Mouse (Mus musculus) limb, embryonic 15.5 days (tissue): ENCODE measurements around the gene 1810046K07Rik. TPM values are rescaled to one million over a fixed set of nuclear protein-coding genes. Genes with fewer than 3 reads are reported as not detected.
A peak's percentile ranks its signal among the peaks of the same experiment; 100 is the strongest.

Source experiments
- ATAC-seq: fragments of 200-750 bp; cut with Nextera tagmentation; 2 replicates; pipeline ENCODE4 v1.8.0; 2017; ENCODE audit warnings: low read depth, moderate TSS enrichment; ENCODE audit not compliant: insufficient number of reproducible peaks, low FRiP score, low TSS enrichment
- H3K27ac ChIP-seq: fragments of 300-500 bp; sonication (generic); 2 replicates; pipeline ENCODE4 v1.5.1; 2015; ENCODE audit warnings: moderate library complexity, mild to moderate bottlenecking, inconsistent platforms
- H3K27me3 ChIP-seq: fragments of 300-500 bp; sonication (generic); 2 replicates; pipeline ENCODE4 v1.6.1; 2015; ENCODE audit warnings: inconsistent platforms
- H3K36me3 ChIP-seq: fragments of 300-500 bp; sonication (generic); 2 replicates; pipeline ENCODE4 v1.6.1; 2015; ENCODE audit warnings: inconsistent platforms
- H3K4me1 ChIP-seq: fragments of 300-500 bp; sonication (generic); 2 replicates; pipeline ENCODE4 v1.6.1; 2015; ENCODE audit warnings: inconsistent platforms
- H3K4me2 ChIP-seq: fragments of 300-500 bp; sonication (generic); 2 replicates; pipeline ENCODE4 v1.6.1; 2015; ENCODE audit warnings: mild to moderate bottlenecking, inconsistent platforms
- H3K4me3 ChIP-seq: fragments of 300-500 bp; sonication (generic); 2 replicates; pipeline ENCODE4 v1.5.1; 2015; ENCODE audit warnings: mild to moderate bottlenecking, inconsistent platforms
- H3K9ac ChIP-seq: fragments of 300-500 bp; sonication (generic); 2 replicates; pipeline ENCODE4 v1.6.1; 2015; ENCODE audit warnings: inconsistent platforms
- H3K9me3 ChIP-seq: fragments of 300-500 bp; sonication (generic); 2 replicates; pipeline ENCODE4 v1.6.1; 2016; ENCODE audit warnings: inconsistent platforms
- WGBS: fragments of 180-500 bp; shearing (Covaris S2); methylation state at CpG from one replicate; pipeline ENCODE4 v1.1.7; 2015; 5-methylcytosine and 5-hydroxymethylcytosine counted together
- polyA plus RNA-seq: library from polyadenylated mRNA; unstranded; fragments of >200 nt; fragmentation: Nextera tagmentation; extraction: Ambion mirVana; gene quantifications from 2 replicates; pipeline ENCODE4 v1.2.1, GENCODE M21; 2015

1810046K07Rik gene
- polyA plus RNA-seq = 0.14 TPM in 1 of 2 replicates, not detected in the other

DNA sequence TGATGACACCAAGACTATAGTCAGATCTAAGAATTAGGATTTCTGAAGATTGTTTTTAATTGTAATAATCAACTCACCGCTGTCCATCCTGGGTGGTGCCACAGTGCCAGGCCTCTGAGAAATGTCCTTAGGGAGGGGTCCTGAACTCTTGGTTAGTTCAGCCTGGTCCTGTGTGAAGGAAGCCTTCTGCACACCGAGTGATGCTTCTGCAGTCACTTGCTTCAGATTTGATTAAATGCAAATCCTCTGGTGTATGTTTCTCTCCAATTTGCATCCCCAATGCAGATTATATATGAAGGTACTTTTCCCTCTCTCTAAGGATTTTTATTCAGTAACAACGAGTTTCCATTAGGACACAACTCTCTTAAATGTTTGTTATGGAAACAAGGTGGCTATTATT lies at the start of gene 1810046K07Rik:
Gene 1810046K07Rik (minus strand): TSS at position 187 of the 400 bp plus-strand sequence.
- no peaks in the 10 kb centered on the region for H3K9me3 ChIP-seq
- H3K36me3 ChIP-seq = no peaks in the 10 kb centered on the region
- H3K9ac ChIP-seq = no peak within 1 kb of the TSS
- H3K27me3 ChIP-seq = no peaks in the 10 kb centered on the region
- 69% methylated on average over 3 of the region's 3 CpGs for WGBS
- H3K4me2 ChIP-seq = no peak within 1 kb of the TSS
- no peak for ATAC-seq
- H3K4me1 ChIP-seq = no peaks in the 10 kb centered on the region
- H3K27ac ChIP-seq = no peak within 1 kb of the TSS
- H3K4me3 ChIP-seq = no peak within 1 kb of the TSS

GRCm38 (mm10) chr9:51369560-51369959 lies 40.8 kb upstream of the 1810046K07Rik start:
- H3K27ac ChIP-seq = no peak overlapping the region
- no peaks in the 10 kb centered on the region for H3K4me1 ChIP-seq
- no peak overlapping the region for H3K4me2 ChIP-seq
- H3K27me3 ChIP-seq = no peaks in the 10 kb centered on the region
- no peak overlapping the region for H3K4me3 ChIP-seq
- H3K36me3 ChIP-seq = no peaks in the 10 kb centered on the region
- H3K9ac ChIP-seq = no peak overlapping the region
- WGBS = 50% methylated on average over 3 of the region's 3 CpGs
- no peak for ATAC-seq
- H3K9me3 ChIP-seq = no peaks in the 10 kb centered on the region

GRCm38 (mm10) chr9:51367124-51367523 lies 38.4 kb upstream of the 1810046K07Rik start:
- 84% methylated on average over 3 of the region's 3 CpGs for WGBS

DNA sequence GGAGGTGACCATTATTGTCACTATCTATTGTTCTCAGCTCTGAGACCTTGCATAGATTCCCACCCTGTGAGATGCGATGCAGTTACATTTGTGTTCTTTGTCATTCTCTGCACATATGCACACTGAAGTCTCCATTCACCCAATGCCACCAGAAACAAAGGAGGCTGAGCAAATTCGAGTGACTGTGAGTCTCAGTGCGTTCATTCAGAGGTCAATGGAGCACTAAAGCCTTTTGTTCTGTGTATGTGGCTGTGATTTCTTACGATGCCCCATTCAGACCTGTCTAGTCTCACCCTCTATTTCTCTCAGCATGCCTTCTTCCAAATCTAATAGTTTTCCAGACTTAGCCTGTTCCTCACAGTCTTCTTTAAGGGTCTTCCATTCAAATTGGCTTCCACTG lies 35.3 kb upstream of the 1810046K07Rik start:
- Histone ChIP-seq H3K4me3 (no peak overlapping the region), H3K4me2 (no peak overlapping the region), H3K9me3 (no peaks in the 10 kb centered on the region), H3K36me3 (no peaks in the 10 kb centered on the region), H3K27ac (no peak overlapping the region), H3K27me3 (no peaks in the 10 kb centered on the region), H3K9ac (no peak overlapping the region), H3K4me1 (no peaks in the 10 kb centered on the region)
- ATAC-seq = no peak
- 83% methylated on average over 4 of the region's 4 CpGs for WGBS

More at GRCm38 (mm10) chr9:51367124-51367523, 38.4 kb upstream of the 1810046K07Rik start:
- ATAC-seq = no peak
- no peaks in the 10 kb centered on the region for H3K4me1 ChIP-seq
- no peak overlapping the region for H3K4me2 ChIP-seq
- no peaks in the 10 kb centered on the region for H3K9me3 ChIP-seq
- no peaks in the 10 kb centered on the region for H3K36me3 ChIP-seq
- H3K9ac ChIP-seq = no peak overlapping the region
- no peak overlapping the region for H3K4me3 ChIP-seq
- H3K27me3 ChIP-seq = no peaks in the 10 kb centered on the region
- H3K27ac ChIP-seq = no peak overlapping the region

DNA sequence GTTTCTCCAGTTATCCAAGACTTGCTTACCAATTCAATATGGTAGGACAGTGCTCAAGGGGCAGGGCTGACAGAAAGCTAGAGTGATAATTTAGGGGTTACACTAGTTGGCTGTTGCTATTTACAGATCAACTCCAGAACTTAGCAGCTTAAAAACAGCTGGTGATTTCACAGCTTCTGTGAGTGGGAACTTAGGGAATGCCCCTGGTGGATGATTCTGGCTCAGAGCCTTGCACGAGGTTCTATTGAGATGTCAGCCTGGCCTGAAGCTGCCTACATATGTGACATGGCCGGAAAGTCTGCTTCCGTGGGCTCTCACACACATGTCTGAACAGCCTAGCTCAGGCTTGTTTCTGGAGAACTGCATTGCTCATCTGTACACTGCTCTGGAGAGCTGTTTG lies 24.8 kb upstream of the 1810046K07Rik start:
- Histone ChIP-seq H3K36me3 (no peaks in the 10 kb centered on the region), H3K27ac (no peak overlapping the region), H3K27me3 (no peaks in the 10 kb centered on the region), H3K9me3 (no peaks in the 10 kb centered on the region), H3K4me1 (no peaks in the 10 kb centered on the region; the same call in 1 of the 2 replicates), H3K9ac (no peak overlapping the region), H3K4me2 (no peak overlapping the region), H3K4me3 (no peak overlapping the region)
- 61% methylated on average over 3 of the region's 3 CpGs for WGBS
- no peak for ATAC-seq

DNA sequence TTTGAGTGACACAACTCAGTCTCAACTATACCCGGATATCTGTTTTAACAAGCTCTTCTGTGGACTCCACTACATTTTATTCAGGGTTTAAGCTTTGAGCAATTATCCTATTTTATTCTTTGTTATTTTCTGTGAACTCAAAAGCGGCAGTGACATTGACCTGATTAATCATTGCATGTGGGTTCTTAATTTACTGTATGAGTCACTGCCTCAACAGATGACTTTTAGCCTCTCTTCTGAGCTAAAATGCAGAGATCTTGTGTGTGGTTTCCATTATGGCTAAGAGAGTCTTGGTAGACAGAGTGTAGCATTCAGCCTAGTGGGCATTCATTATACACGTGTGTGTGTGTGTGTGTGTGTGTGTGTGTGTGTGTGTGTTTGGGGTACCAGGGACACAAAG lies 24.2 kb upstream of the 1810046K07Rik start:
- 76% methylated on average over 3 of the region's 3 CpGs for WGBS
- Histone ChIP-seq H3K9ac (no peak overlapping the region), H3K27me3 (no peaks in the 10 kb centered on the region), H3K4me2 (no peak overlapping the region), H3K4me1 (no peaks in the 10 kb centered on the region; the same call in 1 of the 2 replicates), H3K4me3 (no peak overlapping the region), H3K36me3 (no peaks in the 10 kb centered on the region), H3K9me3 (no peaks in the 10 kb centered on the region), H3K27ac (no peak overlapping the region)
- ATAC-seq = no peak

DNA sequence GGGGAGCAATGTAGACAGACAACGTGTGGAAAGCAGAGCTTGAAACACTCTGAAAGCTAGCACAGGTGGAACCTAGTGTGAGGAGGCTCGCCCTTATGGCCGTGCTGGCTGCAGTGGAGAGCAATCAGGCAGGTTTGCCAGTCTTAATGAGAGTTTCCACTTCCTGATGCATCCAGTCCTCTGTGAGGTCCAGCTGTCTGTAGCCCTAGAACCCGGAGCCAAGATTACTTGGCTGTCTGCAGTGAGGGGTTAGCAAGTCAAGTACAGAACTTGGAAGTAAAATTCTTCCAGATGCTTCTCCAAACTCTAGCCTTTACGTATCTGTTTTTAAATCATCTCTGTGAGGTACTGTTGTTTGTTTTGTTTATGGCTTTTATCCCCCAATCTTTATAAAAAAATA lies 20.7 kb upstream of the 1810046K07Rik start:
- Histone ChIP-seq H3K36me3 (no peaks in the 10 kb centered on the region), H3K4me1 (no peaks in the 10 kb centered on the region; the same call in 1 of the 2 replicates), H3K27ac (no peak overlapping the region), H3K4me3 (no peak overlapping the region), H3K4me2 (no peak overlapping the region), H3K9ac (no peak overlapping the region), H3K27me3 (no peaks in the 10 kb centered on the region), H3K9me3 (no peaks in the 10 kb centered on the region)
- 54% methylated on average over 5 of the region's 5 CpGs for WGBS
- ATAC-seq = no peak

DNA sequence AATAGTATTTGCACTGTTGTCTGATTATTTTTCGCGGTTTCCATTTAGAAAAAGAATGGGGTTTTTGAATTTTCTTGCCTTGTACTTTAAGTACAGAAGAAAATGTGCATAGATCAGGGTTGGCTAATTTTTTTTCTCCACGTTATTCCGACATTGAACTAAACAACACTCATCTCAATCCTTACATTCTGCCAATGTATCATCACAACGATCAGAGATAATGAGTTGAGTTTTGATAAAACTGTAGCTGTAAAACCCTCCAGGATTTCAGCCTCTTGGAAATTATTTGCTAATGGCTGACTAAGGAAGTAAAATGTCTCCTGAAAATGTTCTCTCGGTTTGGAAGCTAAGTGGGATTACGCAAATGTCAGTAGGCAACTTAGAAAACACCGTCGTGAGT lies 17.1 kb upstream of the 1810046K07Rik start:
- H3K4me3 ChIP-seq = no peak overlapping the region
- H3K4me2 ChIP-seq = no peak overlapping the region
- no peak overlapping the region for H3K9ac ChIP-seq
- H3K4me1 ChIP-seq = no peaks in the 10 kb centered on the region; the same call in 1 of the 2 replicates
- no peaks in the 10 kb centered on the region for H3K9me3 ChIP-seq
- ATAC-seq = no peak
- H3K36me3 ChIP-seq = no peaks in the 10 kb centered on the region
- H3K27me3 ChIP-seq = no peaks in the 10 kb centered on the region
- H3K27ac ChIP-seq = no peak overlapping the region
- WGBS = 88% methylated on average over 9 of the region's 9 CpGs

DNA sequence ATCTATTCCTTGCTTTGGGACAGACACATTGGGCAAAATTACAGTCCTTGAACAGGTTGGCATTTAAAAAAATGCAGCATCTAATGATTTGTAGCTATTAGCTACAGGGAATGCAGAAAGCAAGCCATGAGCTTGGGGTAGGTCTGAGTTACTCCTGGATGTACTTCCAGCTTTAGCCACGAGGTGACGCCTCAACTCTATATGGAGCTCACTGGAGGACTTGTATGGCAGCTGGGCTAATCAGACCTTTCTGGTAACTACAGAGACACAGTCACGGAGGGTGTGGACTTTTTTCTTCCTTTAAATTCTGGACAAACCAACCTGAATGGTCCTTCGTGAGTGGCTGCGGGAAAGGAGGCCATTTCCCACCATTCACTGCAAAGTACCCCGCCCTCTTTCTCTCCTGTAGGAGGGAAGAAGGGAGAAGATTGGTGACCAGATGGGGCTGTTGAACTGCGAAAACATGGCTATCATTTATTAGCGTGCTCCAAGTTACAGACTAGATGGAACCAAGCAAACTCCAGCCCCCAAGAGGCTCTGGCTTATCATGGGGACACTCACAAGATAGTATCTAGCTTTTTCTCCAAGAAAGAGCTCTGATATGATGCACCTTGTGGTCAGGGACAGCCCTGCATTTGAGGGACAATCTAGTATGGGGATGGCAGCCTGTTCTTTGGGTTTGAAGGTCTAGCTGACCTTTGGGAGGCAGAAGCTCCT lies 6.7 kb upstream of the 1810046K07Rik start:
- no peak overlapping the region for H3K27ac ChIP-seq
- H3K9me3 ChIP-seq = no peaks in the 10 kb centered on the region
- H3K27me3 ChIP-seq = no peaks in the 10 kb centered on the region; the same call in 1 of the 2 replicates
- H3K4me3 ChIP-seq = 0 out of 2 replicates have a peak overlapping the region, but pooled peaks have one; percentile 9
- 24% methylated on average over 8 of the region's 8 CpGs for WGBS
- H3K4me2 ChIP-seq = peak overlapping the region; percentile 35
- 0 out of 2 replicates have a peak, but pooled peaks have one; percentile 58 for ATAC-seq
- no peak overlapping the region for H3K9ac ChIP-seq
- no peaks in the 10 kb centered on the region for H3K36me3 ChIP-seq
- 0 out of 2 replicates have a peak, but pooled peaks cover 3% of the 10 kb centered on the region for H3K4me1 ChIP-seq

GRCm38 (mm10) chr9:51331449-51332238 lies 2.9 kb upstream of the 1810046K07Rik start:
- no peak for ATAC-seq
- H3K36me3 ChIP-seq = no peaks in the 10 kb centered on the region
- H3K27ac ChIP-seq = no peak overlapping the region
- no peaks in the 10 kb centered on the region for H3K27me3 ChIP-seq
- no peaks in the 10 kb centered on the region for H3K9me3 ChIP-seq
- 0 out of 2 replicates have a peak, but pooled peaks cover 3% of the 10 kb centered on the region for H3K4me1 ChIP-seq
- H3K9ac ChIP-seq = no peak overlapping the region
- no peak overlapping the region for H3K4me3 ChIP-seq
- H3K4me2 ChIP-seq = no peak overlapping the region
- WGBS = 81% methylated on average over 13 of the region's 13 CpGs

- no peaks in the 10 kb centered on the region for H3K9me3 ChIP-seq
- no peak overlapping the region for H3K4me2 ChIP-seq
- no peaks in the 10 kb centered on the region for H3K4me1 ChIP-seq
- no peak overlapping the region for H3K9ac ChIP-seq
- 81% methylated on average over 5 of the region's 5 CpGs for WGBS
- H3K4me3 ChIP-seq = no peak overlapping the region
- no peak overlapping the region for H3K27ac ChIP-seq
- H3K27me3 ChIP-seq = no peaks in the 10 kb centered on the region
- no peak for ATAC-seq
- no peaks in the 10 kb centered on the region for H3K36me3 ChIP-seq
Observed at GRCm38 (mm10) chr9:51327555-51327903, 1.2 kb downstream of the 1810046K07Rik start.
